Mouse (Mus musculus) midbrain, embryonic 12.5 days (tissue): ENCODE results near the gene Get4. TPM values are rescaled to one million over a fixed set of nuclear protein-coding genes. Genes with fewer than 3 reads are reported as not detected.
A peak's percentile ranks its signal among the peaks of the same experiment; 100 is the strongest.

Experiments used
- ATAC-seq: fragments of 200-750 bp; cut with Nextera tagmentation; 2 replicates; pipeline ENCODE4 v1.8.0; 2017; ENCODE audit warnings: low read depth, moderate TSS enrichment, moderate library complexity; ENCODE audit not compliant: low FRiP score
- H3K27ac ChIP-seq: fragments of 300-500 bp; sonication (generic); replicated peaks from 2 replicates; pipeline ENCODE4 v1.5.1; 2016; ENCODE audit warnings: mild to moderate bottlenecking
- H3K27me3 ChIP-seq: fragments of 300-500 bp; sonication (generic); 2 replicates; pipeline ENCODE4 v1.6.1; 2016; ENCODE audit warnings: mild to moderate bottlenecking
- H3K36me3 ChIP-seq: fragments of 300-500 bp; sonication (generic); 2 replicates; pipeline ENCODE4 v1.6.1; 2016
- H3K4me1 ChIP-seq: fragments of 300-500 bp; sonication (generic); 2 replicates; pipeline ENCODE4 v1.6.1; 2016
- H3K4me2 ChIP-seq: fragments of 300-500 bp; sonication (generic); replicated peaks from 2 replicates; pipeline ENCODE4 v1.6.1; 2016; ENCODE audit warnings: mild to moderate bottlenecking, moderate library complexity
- H3K4me3 ChIP-seq: fragments of 300-500 bp; sonication (generic); 2 replicates; pipeline ENCODE4 v1.5.1; 2016; ENCODE audit warnings: mild to moderate bottlenecking
- H3K9ac ChIP-seq: fragments of 300-500 bp; sonication (generic); replicated peaks from 2 replicates; pipeline ENCODE4 v1.6.1; 2016; ENCODE audit warnings: mild to moderate bottlenecking, moderate library complexity
- H3K9me3 ChIP-seq: fragments of 300-500 bp; sonication (generic); 2 replicates; pipeline ENCODE4 v1.6.1; 2016; ENCODE audit warnings: mild to moderate bottlenecking
- WGBS: fragments of 180-500 bp; shearing (Covaris S2); methylation state at CpG from one replicate; pipeline ENCODE4 v1.1.7; 2016; 5-methylcytosine and 5-hydroxymethylcytosine counted together
- polyA plus RNA-seq: library from polyadenylated mRNA; unstranded; fragments of >200 nt; fragmentation: Nextera tagmentation; extraction: Ambion mirVana; gene quantifications from 2 replicates; pipeline ENCODE4 v1.2.1, GENCODE M21; 2016

The Get4 gene
- polyA plus RNA-seq, 1 experiment from 2014 or later: 132 TPM

GRCm38 (mm10) chr5:139247767-139248166 is 4.4 kb upstream of the Get4 start:
- Histone ChIP-seq H3K36me3 (peaks cover 72% of the 10 kb centered on the region), H3K27ac (no peak overlapping the region), H3K9ac (no peak overlapping the region), H3K4me1 (peaks cover 5% of the 10 kb centered on the region), H3K4me3 (no peak overlapping the region), H3K9me3 (no peaks in the 10 kb centered on the region), H3K4me2 (no peak overlapping the region), H3K27me3 (no peaks in the 10 kb centered on the region)
- ATAC-seq: no peak
- 88% methylated on average over 3 of the region's 3 CpGs for WGBS

DNA sequence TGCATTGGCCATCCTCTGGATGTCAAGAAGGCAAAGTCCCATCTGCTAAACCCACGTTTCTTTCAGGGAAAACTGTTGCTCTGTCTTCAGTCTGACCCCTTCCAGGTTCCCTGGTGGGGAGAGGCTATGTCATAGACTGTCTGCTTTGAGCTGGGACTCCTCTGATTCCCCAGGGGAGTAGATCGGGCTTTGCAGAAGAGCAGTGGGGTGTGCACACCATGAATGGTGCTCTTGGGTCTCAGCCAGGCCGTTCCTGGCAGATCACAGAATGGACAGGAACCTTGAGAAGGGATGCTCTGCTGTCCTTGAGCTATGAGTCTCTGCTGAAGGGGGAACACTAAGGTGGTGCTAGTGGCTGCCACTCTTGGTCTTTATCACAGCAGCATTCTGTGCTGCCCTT is 3.3 kb upstream of the Get4 start:
- no peak overlapping the region for H3K4me3 ChIP-seq
- no peaks in the 10 kb centered on the region for H3K27me3 ChIP-seq
- WGBS: 85% methylated on average over 3 of the region's 3 CpGs
- H3K36me3 ChIP-seq: peaks cover 62% of the 10 kb centered on the region
- H3K27ac ChIP-seq: no peak overlapping the region
- H3K4me1 ChIP-seq: peaks cover 14% of the 10 kb centered on the region
- no peak overlapping the region for H3K9ac ChIP-seq
- no peak for ATAC-seq
- no peak overlapping the region for H3K4me2 ChIP-seq
- H3K9me3 ChIP-seq: no peaks in the 10 kb centered on the region

DNA sequence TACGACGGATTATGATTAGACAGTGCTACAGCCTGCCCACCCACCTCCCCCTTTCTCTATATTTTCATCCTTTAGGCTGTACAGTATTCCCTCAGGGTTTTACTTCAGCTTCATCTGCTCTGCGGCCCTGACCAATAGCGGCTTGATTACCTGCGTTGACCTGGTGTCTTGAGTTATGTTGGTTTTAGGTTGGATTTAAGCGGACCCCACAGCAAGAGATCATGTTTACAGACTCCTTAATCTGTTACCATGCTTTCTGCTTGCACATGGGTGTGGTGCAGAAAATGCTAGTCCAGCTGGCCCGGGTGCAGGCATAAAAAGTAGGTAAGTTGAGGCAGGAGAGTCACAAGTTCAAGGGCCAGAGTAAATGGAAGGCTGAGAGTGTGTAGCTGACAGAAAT is 845 bp upstream of the Get4 start:
- Histone ChIP-seq H3K27ac (0 out of 2 replicates have a peak overlapping the region, but pooled peaks have one; percentile 83), H3K4me2 (peak overlapping the region; percentile 95), H3K9me3 (no peaks in the 10 kb centered on the region), H3K9ac (peak overlapping the region; percentile 68; the same call in 1 of the 2 replicates), H3K36me3 (peaks cover 47% of the 10 kb centered on the region), H3K4me3 (peak overlapping the region; percentile 80), H3K4me1 (peaks cover 27% of the 10 kb centered on the region), H3K27me3 (no peaks in the 10 kb centered on the region)
- ATAC-seq: no peak
- 84% methylated on average over 7 of the region's 7 CpGs for WGBS

DNA sequence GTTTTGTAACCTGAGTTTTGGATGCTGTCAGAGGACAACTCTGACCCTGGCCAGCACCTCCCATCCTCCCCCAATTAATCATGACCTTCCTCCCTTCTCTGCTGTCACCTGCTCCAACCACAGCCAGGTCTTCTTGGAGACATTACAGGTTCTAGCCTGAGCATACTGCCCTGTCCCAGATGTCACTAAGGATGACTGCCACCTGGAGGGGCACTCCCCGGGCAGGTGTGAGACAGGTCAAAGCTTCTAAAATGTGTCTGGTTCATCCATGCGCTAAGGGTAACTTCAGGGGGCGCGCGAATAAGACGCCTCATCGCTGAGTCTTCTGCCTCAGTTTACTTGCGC is 416 bp upstream of the Get4 start:
- peak overlapping the region; percentile 83 for H3K27ac ChIP-seq

DNA sequence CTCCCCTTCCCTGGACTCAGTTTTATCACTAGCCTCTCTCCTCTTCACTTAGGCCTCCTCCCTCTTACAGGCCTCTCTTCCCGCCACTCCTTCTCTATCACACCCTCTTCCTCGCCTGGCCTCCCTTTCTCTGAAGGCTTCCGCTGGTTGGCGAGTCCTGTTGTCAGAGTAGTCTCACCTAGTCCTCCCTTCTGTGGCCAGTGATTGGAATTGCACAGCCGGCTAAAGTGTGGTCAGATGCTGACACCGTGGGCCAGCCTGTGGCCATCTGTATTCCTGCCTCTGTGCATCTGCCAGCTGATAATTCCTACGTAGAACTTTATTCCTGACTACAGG is 754 bp downstream of the Get4 start:
- no peaks in the 10 kb centered on the region for H3K27me3 ChIP-seq
- 0% methylated on average over 7 of the region's 7 CpGs for WGBS
- no peaks in the 10 kb centered on the region for H3K9me3 ChIP-seq
- peaks cover 30% of the 10 kb centered on the region for H3K4me1 ChIP-seq
- H3K27ac ChIP-seq: peak overlapping the region; percentile 83
- H3K9ac ChIP-seq: peak overlapping the region; percentile 86
- peak overlapping the region; percentile 80 for H3K4me3 ChIP-seq
- ATAC-seq: peak; percentile 3; the same call in 1 of the 2 replicates
- peak overlapping the region; percentile 95 for H3K4me2 ChIP-seq
- peaks cover 36% of the 10 kb centered on the region for H3K36me3 ChIP-seq

More for the DNA sequence above, 416 bp upstream of the Get4 start:
- ATAC-seq: peak; percentile 64; the same call in 1 of the 2 replicates
- WGBS: under 1% methylated on average over 8 of the region's 8 CpGs
- H3K9ac ChIP-seq: peak overlapping the region; percentile 68
- peak overlapping the region; percentile 80 for H3K4me3 ChIP-seq
- H3K4me2 ChIP-seq: peak overlapping the region; percentile 95
- H3K27me3 ChIP-seq: no peaks in the 10 kb centered on the region
- H3K4me1 ChIP-seq: peaks cover 27% of the 10 kb centered on the region
- H3K36me3 ChIP-seq: peaks cover 43% of the 10 kb centered on the region
- no peaks in the 10 kb centered on the region for H3K9me3 ChIP-seq

- Histone ChIP-seq H3K27ac (peak overlapping the region; percentile 83), H3K36me3 (peaks cover 32% of the 10 kb centered on the region), H3K4me1 (peaks cover 31% of the 10 kb centered on the region), H3K9me3 (no peaks in the 10 kb centered on the region), H3K27me3 (no peaks in the 10 kb centered on the region), H3K4me2 (peak overlapping the region; percentile 95), H3K4me3 (peak overlapping the region; percentile 80), H3K9ac (peak overlapping the region; percentile 86)
- WGBS: 21% methylated on average over 6 of the region's 6 CpGs
- no peak for ATAC-seq
These were observed 1.2 kb downstream of the Get4 start for GRCm38 (mm10) chr5:139253301-139253741.

DNA sequence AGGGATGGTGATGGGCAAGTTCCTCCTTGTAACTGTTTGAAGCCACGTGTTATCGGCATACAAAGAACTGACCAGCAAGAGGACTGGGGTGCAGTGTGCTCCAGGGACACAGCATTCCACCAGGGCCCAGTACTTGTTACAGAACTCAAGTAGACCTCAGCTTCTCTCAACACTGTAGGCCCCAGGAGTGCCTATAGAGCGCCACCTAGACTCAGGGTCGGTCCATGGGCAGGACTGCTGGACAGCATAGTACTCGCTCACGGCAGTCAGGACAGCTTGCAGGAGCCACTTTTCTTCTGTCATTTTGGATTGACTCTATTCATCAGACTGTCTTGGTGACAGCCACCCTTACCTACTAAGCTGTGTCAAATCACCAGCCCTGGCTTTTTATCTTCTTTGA is 2.8 kb downstream of the Get4 start:
- H3K36me3 ChIP-seq: peaks cover 33% of the 10 kb centered on the region
- 88% methylated on average over 6 of the region's 6 CpGs for WGBS

GRCm38 (mm10) chr5:139255777-139256176 is 3.7 kb downstream of the Get4 start:
- WGBS: 92% methylated on average over 6 of the region's 6 CpGs

More for the DNA sequence above, 2.8 kb downstream of the Get4 start:
- peaks cover 31% of the 10 kb centered on the region for H3K4me1 ChIP-seq
- H3K9ac ChIP-seq: 0 out of 2 replicates have a peak overlapping the region, but pooled peaks have one; percentile 16
- no peak overlapping the region for H3K4me2 ChIP-seq
- no peak overlapping the region for H3K27ac ChIP-seq
- H3K27me3 ChIP-seq: no peaks in the 10 kb centered on the region
- no peak overlapping the region for H3K4me3 ChIP-seq
- no peaks in the 10 kb centered on the region for H3K9me3 ChIP-seq
- no peak for ATAC-seq

DNA sequence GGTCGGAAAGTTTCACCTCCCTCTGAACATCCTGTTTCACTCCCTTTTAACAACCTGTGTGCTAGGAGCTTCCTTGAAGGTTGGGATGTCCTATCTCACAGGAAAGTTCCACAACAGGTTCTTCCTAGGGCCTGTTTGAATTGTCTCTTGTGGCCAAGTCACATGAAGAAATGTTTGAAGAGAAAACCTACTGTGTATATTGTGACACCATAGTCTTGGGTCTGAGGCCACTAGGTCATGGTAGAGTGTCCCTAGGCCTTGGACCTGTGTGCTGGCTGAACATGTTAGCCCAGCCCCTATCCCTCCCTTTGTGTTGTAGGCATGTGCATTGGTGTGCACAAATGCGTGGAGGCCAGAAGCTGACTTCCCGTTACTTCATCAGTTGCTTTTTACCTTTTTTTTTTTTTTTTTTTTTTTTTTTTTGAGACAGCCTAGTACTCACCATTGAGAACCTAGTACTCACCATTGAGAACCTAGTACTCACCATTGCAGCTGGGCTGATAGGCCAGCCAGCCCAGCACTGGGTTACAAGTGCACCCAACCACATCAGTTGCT is 4.2 kb downstream of the Get4 start:
- Histone ChIP-seq H3K4me3 (no peak overlapping the region), H3K36me3 (peaks cover 38% of the 10 kb centered on the region), H3K4me1 (peaks cover 31% of the 10 kb centered on the region), H3K9ac (no peak overlapping the region), H3K27ac (no peak overlapping the region), H3K27me3 (no peaks in the 10 kb centered on the region), H3K9me3 (no peaks in the 10 kb centered on the region), H3K4me2 (no peak overlapping the region)
- no peak for ATAC-seq
- 81% methylated on average over 3 of the region's 3 CpGs for WGBS

More at GRCm38 (mm10) chr5:139255777-139256176, 3.7 kb downstream of the Get4 start:
- 0 out of 2 replicates have a peak overlapping the region, but pooled peaks have one; percentile 0 for H3K9ac ChIP-seq
- no peaks in the 10 kb centered on the region for H3K9me3 ChIP-seq
- no peak overlapping the region for H3K4me3 ChIP-seq
- H3K4me2 ChIP-seq: no peak overlapping the region
- H3K27me3 ChIP-seq: no peaks in the 10 kb centered on the region
- ATAC-seq: no peak
- peaks cover 31% of the 10 kb centered on the region for H3K4me1 ChIP-seq
- H3K27ac ChIP-seq: no peak overlapping the region
- peaks cover 34% of the 10 kb centered on the region for H3K36me3 ChIP-seq

DNA sequence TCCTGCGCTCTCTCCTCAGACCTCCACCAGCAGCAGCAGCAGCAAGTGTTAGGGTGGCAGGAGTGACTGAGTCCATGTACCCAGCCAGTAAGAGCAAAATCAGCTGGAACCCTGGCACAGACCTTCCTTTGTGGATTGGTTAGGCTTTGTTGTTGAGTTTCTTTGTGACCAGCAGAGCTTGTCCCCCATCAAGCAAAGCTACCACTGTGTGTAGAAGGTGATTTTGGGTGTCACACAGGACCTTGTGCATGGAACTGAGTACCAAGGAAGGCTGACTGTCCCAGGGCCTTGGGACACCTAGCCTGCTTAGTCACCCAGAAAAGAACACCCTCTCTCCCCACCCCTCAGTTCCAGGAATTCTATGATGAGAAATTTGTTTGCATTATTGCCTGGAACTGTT is 5.1 kb downstream of the Get4 start:
- 96% methylated on average over 1 of the region's 1 CpGs for whole genome bisulfite sequencing
- Histone ChIP-seq H3K9me3 (no peaks in the 10 kb centered on the region), H3K9ac (no peak overlapping the region), H3K27me3 (no peaks in the 10 kb centered on the region), H3K36me3 (peaks cover 47% of the 10 kb centered on the region), H3K4me3 (no peak overlapping the region), H3K4me1 (peaks cover 26% of the 10 kb centered on the region), H3K27ac (no peak overlapping the region), H3K4me2 (no peak overlapping the region)
- no peak for ATAC-seq

- Histone ChIP-seq H3K36me3 (peaks cover 53% of the 10 kb centered on the region), H3K4me3 (no peak overlapping the region), H3K4me1 (peaks cover 26% of the 10 kb centered on the region), H3K27me3 (no peaks in the 10 kb centered on the region), H3K4me2 (no peak overlapping the region), H3K27ac (no peak overlapping the region), H3K9ac (no peak overlapping the region), H3K9me3 (no peaks in the 10 kb centered on the region)
- WGBS: 81% methylated on average over 4 of the region's 4 CpGs
- ATAC-seq: no peak
These were observed 5.7 kb downstream of the Get4 start for GRCm38 (mm10) chr5:139257818-139258217.

DNA sequence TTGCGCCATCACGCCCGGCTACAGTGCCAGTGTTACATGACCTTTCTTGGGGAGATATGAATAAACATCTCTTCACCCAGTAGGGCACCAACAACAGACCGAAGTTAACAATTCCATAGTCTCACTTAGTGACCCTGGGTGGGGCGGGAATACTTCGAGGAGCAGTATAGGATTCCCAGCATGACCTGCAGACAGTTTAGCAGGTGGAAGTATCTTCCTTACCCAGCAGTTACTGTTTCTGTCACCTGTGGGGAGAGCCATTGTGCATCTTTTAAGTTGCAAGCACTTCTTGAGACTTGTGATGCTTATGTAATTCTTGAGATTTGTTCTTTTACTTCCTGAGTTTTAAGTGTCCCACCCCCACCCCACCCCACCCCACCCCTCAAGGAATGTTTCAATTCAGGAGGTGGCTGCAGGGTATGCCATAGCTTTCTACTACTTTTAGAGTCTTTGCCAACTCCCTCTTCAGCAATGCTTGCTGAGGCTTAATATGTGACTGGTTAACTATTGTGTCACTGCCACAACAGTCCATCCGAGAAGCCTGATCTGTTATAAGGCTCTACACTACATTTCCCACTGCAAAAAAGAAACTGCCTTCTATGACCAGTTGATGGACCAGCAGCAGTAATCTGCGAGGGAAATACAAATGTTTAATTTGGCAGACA is 6.4 kb downstream of the Get4 start:
- ATAC-seq: no peak
- Histone ChIP-seq H3K4me3 (no peak overlapping the region), H3K4me1 (peaks cover 20% of the 10 kb centered on the region), H3K27me3 (no peaks in the 10 kb centered on the region), H3K36me3 (peaks cover 60% of the 10 kb centered on the region), H3K9me3 (no peaks in the 10 kb centered on the region), H3K27ac (no peak overlapping the region), H3K9ac (no peak overlapping the region), H3K4me2 (no peak overlapping the region)
- 92% methylated on average over 8 of the region's 8 CpGs for WGBS
